ENCODE assay signal across 8 mouse cellular contexts in the genomic region with DNA sequence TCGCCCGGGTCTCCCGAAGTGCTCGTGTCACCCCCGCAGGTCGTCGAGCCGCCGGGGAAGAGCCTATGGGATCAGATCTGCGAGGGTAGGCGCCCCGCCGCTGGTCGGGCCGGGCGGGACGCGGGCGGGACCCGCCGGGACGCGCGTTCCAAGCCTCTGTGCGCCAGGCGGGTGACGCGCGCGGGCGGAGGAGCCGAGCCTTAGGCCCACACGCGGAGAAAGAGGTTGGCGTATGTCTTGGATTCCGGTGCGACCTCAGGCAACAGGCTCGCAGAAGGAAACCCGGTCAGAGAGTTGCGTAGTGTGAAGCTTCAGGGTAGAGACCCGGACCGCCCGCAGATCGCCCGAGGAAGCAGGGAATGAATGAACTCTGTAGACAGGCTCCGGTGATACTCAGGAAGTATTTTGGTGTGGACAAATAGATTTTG. TPM values are rescaled to one million over a fixed set of nuclear protein-coding genes. Genes with fewer than 3 reads are reported as not detected.
A peak's percentile ranks its signal among the peaks of the same experiment; 100 is the strongest.
DNase-seq lines count a peak whose midpoint lies in the region; ATAC-seq and TF ChIP-seq lines count a peak whose summit lies in the region.

A gene (minus strand): TSS at position 378 of the 428 bp plus-strand sequence.

- 1% methylated on average over 46 of the region's 46 CpGs for WGBS in lung, embryonic 14.5 days
- WGBS in bone marrow, adult 2 months, result under 1% methylated on average over 46 of the region's 46 CpGs
- WGBS in midbrain, embryonic 12.5 days, result under 1% methylated on average over 40 of the region's 46 CpGs

- no peaks in the 10 kb centered on the region for H3K9me3 ChIP-seq in lung, embryonic 14.5 days (ENCODE audit: low read depth, low read length)
- no peaks in the 10 kb centered on the region for H3K9me3 ChIP-seq in midbrain, embryonic 12.5 days

- TF ChIP-seq POLR2A in bone marrow, adult 2 months (IDR thresholded peaks at IDR 0.05; ENCODE audit: borderline replicate concordance, control insufficient read depth, low read depth, low read length), result no peak

- H3K4me3 ChIP-seq in lung, embryonic 14.5 days (ENCODE audit: low read depth, low read length), result peak within 1 kb of the TSS; percentile 78
- peak within 1 kb of the TSS; percentile 92 for H3K4me3 ChIP-seq in bone marrow, adult 2 months (replicated peaks; ENCODE audit: control insufficient read depth, low read depth, low read length)
- peak within 1 kb of the TSS; percentile 82 for H3K4me3 ChIP-seq in midbrain, embryonic 12.5 days

- H3K9ac ChIP-seq in lung, embryonic 14.5 days, result peak within 1 kb of the TSS; percentile 69
- H3K9ac ChIP-seq in midbrain, embryonic 12.5 days (replicated peaks), result peak within 1 kb of the TSS; percentile 72

- no peaks in the 10 kb centered on the region for H3K27me3 ChIP-seq in lung, embryonic 14.5 days (ENCODE audit: insufficient read depth, low read length)
- no peaks in the 10 kb centered on the region for H3K27me3 ChIP-seq in midbrain, embryonic 12.5 days

- peak; percentile 86 for ATAC-seq in lung, embryonic 14.5 days (ENCODE audit: insufficient read depth)
- ATAC-seq in midbrain, embryonic 12.5 days (ENCODE audit: low FRiP score, low read depth), result peak; percentile 86

- H3K4me2 ChIP-seq in lung, embryonic 14.5 days, result peak within 1 kb of the TSS; percentile 65
- H3K4me2 ChIP-seq in midbrain, embryonic 12.5 days (replicated peaks), result peak within 1 kb of the TSS; percentile 75

- peaks cover 2% of the 10 kb centered on the region; the same call in 1 of the 2 replicates for H3K4me1 ChIP-seq in lung, embryonic 14.5 days (ENCODE audit: insufficient read depth)
- H3K4me1 ChIP-seq in bone marrow, adult 2 months (ENCODE audit: control insufficient read depth, insufficient read depth, low read length), result peaks cover 2% of the 10 kb centered on the region; the same call in 1 of the 2 replicates
- peaks cover 13% of the 10 kb centered on the region for H3K4me1 ChIP-seq in midbrain, embryonic 12.5 days

- H3K27ac ChIP-seq in lung, embryonic 14.5 days (ENCODE audit: low read depth), result peak within 1 kb of the TSS; percentile 44
- no peak within 1 kb of the TSS; the same call in 1 of the 2 replicates for H3K27ac ChIP-seq in bone marrow, adult 2 months (ENCODE audit: control insufficient read depth, insufficient read depth, low read depth, low read length, poor library complexity)
- H3K27ac ChIP-seq in midbrain, embryonic 12.5 days (replicated peaks), result peak within 1 kb of the TSS; percentile 71

- no peak for TF ChIP-seq CTCF in lung, embryonic 14.5 days (IDR thresholded peaks at IDR 0.05; ENCODE audit: low read depth)
- no peak for TF ChIP-seq CTCF in bone marrow, adult 2 months (IDR thresholded peaks at IDR 0.05; ENCODE audit: control insufficient read depth, insufficient read depth, low read length)

- DNase-seq in lung, embryonic 14.5 days, result peak; percentile 69
- DNase-seq in lung, postnatal 14 days, result no peak
- DNase-seq in gastrocnemius, postnatal 4 days (ENCODE audit: low spot score in 2 of 2), result no peak
- DNase-seq in layer of hippocampus, postnatal 10 days (ENCODE audit: low spot score in 2 of 2), result no peak
- no peak for DNase-seq in right cerebral cortex, adult 2 months (ENCODE audit: low spot score in 2 of 2)
- DNase-seq in right cerebral cortex, postnatal 36 days (ENCODE audit: low spot score in 2 of 2), result no peak

- peaks cover 26% of the 10 kb centered on the region for H3K36me3 ChIP-seq in lung, embryonic 14.5 days (ENCODE audit: insufficient read depth)
- H3K36me3 ChIP-seq in midbrain, embryonic 12.5 days, result peaks cover 23% of the 10 kb centered on the region

RNA-seq across cellular contexts. Expression of the gene that starts here (rescaled TPM):
- 89.8 and 95.9 TPM in 2 replicates for polyA plus RNA-seq in lung, embryonic 14.5 days (2014; fragmentation: Nextera tagmentation; extraction: Ambion mirVana)
- 11.1 and 34.6 TPM in 2 replicates for polyA plus RNA-seq in bone marrow, adult 2 months (2011; ENCODE audit: insufficient read depth, insufficient read length, low replicate concordance, missing spikeins)
- total RNA-seq in gastrocnemius, postnatal 4 days (2021), result 10 to 100 TPM; 32.5 to 35.2 TPM
- total RNA-seq in layer of hippocampus, postnatal 10 days (2021), result 10 to 100 TPM; 36.3 to 36.5 TPM
- polyA plus RNA-seq in midbrain, embryonic 12.5 days (2016; fragmentation: Nextera tagmentation; extraction: Ambion mirVana), result 110 and 115 TPM in 2 replicates
